Comparison of ENCODE assay signal across 17 mouse cellular contexts in genomic region chr5:101761685-101762084, GRCm38 (mm10). TPM values are rescaled to one million over a fixed set of nuclear protein-coding genes. Genes with fewer than 3 reads are reported as not detected.
"Had no signal": no experiment of that assay in that cellular context is flagged by ENCODE, and none has a peak within 500 bp of the region (broad histone marks: within the 10 kb centered on the region; RNA-seq: fewer than 3 reads in every experiment).

No protein-coding gene starts in this region.

- ATAC-seq: midbrain, embryonic 16.5 days had no signal

- H3K9ac ChIP-seq: kidney, embryonic 15.5 days; limb, embryonic 15.5 days; liver, embryonic 13.5 days; midbrain, embryonic 12.5 days; neural tube, embryonic 13.5 days had no signal

- H3K4me3 ChIP-seq: kidney, embryonic 15.5 days; limb, embryonic 15.5 days; liver, embryonic 13.5 days; midbrain, embryonic 12.5 days; neural tube, embryonic 13.5 days had no signal

- H3K27ac ChIP-seq: kidney, embryonic 15.5 days; limb, embryonic 15.5 days; liver, embryonic 13.5 days; midbrain, embryonic 12.5 days; neural tube, embryonic 13.5 days had no signal

- H3K4me2 ChIP-seq: kidney, embryonic 15.5 days; limb, embryonic 15.5 days; liver, embryonic 13.5 days; midbrain, embryonic 12.5 days; neural tube, embryonic 13.5 days had no signal

- H3K9me3 ChIP-seq: kidney, embryonic 15.5 days; limb, embryonic 15.5 days; liver, embryonic 13.5 days; midbrain, embryonic 12.5 days; neural tube, embryonic 13.5 days had no signal

- H3K36me3 ChIP-seq: kidney, embryonic 15.5 days; limb, embryonic 15.5 days; liver, embryonic 13.5 days; midbrain, embryonic 12.5 days; neural tube, embryonic 13.5 days had no signal

- DNase-seq: kidney, adult 18-20 months; kidney, postnatal 25 days; layer of hippocampus, adult 9-11 months; layer of hippocampus, postnatal 36 days; left cerebral cortex, postnatal 4 days; liver, embryonic 13.5 days; lung, adult 18-20 months; retina, postnatal 1 day; spleen, adult 18-20 months; thymus, adult 2 months; thymus, postnatal 25 days had no signal

RNA-seq across cellular contexts. Expression of gene Cds1, which starts 3.2 kb away (rescaled TPM):
- total RNA-seq: megakaryocyte-erythroid progenitor cell, adult 5-6 weeks had no signal
